Mouse (Mus musculus) kidney, adult 8-10 months (tissue): ENCODE measurements around the gene Hist1h2an.
"Not testable (repeated sequence)": the region's sequence is repeated elsewhere in the genome, so short reads cannot be mapped to it uniquely, and the experiment has no call there.

ENCODE experiments used
- DNase-seq, 2 experiments: peaks; one replicate each; pipeline ENCODE4 v3.0.0; 2022

The Hist1h2an gene

GRCm38 (mm10) chr13:21786899-21787629 is at the start of gene Hist1h2an, which contains the start of gene Hist1h2bp:
Gene Hist1h2an (minus strand): TSS chr13:21787218.
Gene Hist1h2bp (plus strand): TSS chr13:21787461.
- DNase-seq, result peak; percentile 71 to 84

- not testable (repeated sequence) for DNase-seq
These were observed 46.4 kb upstream of the Hist1h2an start, which contains the start of the genes Hist1h2ap and Hist1h2br for GRCm38 (mm10) chr13:21833461-21833860. Gene Hist1h2ap (minus strand): TSS chr13:21833507. Gene Hist1h2br (plus strand): TSS chr13:21833743.

GRCm38 (mm10) chr13:21831418-21832394 is 44.7 kb upstream of the Hist1h2an start, which contains the start of gene Hist1h4n:
Gene Hist1h4n (minus strand): TSS chr13:21832196.
- not testable (repeated sequence) for DNase-seq

DNA sequence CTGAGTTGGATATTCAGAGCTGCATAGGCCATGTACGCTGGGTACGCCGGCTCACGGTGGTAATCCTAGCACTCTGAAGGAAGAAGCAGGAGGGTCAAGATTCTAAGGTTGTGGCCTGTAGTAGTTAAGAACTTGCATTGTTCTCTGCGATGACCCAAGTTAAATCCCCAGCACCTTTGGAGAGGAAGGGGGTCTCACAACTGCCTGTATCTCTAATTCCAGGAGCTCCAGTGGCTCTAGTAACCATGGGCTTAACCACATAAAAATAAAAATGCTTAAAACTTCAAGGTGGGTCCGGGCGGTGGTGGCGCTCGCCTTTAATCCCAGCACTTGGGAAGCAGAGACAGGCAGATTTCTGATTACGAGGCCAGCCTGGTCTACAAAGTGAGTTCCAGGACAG is 43.3 kb upstream of the Hist1h2an start:
- no peak for DNase-seq

GRCm38 (mm10) chr13:21828511-21828910 is 41.5 kb upstream of the Hist1h2an start:
- no peak for DNase-seq

DNA sequence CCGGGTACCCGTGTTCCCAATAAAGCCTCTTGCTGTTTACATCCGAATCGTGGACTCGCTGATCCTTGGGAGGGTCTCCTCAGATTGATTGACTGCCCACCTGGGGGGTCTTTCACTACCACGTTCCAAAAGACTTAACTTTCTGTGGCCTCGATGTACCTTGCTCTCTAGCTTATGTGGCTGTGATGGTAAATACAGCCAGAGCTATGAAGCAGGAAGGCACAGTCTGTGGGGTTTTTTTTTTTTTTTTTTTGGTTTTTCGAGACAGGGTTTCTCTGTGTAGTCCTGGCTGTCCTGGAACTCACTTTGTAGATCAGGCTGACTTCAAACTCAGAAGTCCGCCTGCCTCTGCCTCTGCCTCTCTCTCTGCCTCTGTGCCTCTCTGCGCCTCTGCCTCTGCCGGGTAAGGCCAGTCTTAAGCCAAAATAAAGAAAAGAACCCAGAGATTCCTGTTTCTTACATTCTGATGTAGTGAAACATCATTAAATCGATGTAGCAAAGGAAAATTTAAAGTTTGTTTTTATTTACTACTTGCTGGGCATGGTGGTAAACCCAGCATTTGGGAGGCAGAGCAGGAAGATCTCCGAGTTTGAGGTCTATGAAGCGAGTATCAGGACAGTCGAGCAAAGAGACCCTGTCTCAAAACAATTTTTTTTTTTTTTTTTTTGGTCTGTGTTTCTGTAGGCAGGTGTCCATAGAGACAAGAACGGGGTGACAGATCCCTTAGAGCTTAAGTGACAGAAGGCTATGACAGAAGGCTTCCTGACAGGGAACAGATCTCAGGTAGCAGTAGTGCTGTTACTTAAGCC is 33.3 kb upstream of the Hist1h2an start:
- DNase-seq, result not testable (repeated sequence)

GRCm38 (mm10) chr13:21812092-21812491 is 25.1 kb upstream of the Hist1h2an start:
- not testable (repeated sequence) for DNase-seq

DNA sequence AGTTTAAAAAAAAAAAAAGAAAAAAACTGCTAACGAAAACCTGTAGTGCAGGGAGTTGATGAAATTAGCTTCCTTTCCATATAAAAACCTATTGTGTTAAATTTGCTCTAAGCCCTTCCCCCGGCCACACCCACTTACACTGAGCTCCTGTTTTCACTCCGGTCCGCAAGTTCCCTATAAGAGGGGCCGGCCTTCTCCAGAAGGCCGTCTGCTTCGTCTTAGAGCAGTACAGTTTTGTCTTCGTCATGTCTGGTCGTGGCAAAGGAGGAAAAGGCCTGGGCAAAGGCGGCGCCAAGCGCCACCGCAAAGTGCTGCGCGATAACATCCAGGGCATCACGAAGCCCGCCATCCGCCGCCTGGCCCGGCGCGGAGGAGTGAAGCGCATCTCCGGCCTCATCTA is 24.5 kb upstream of the Hist1h2an start, which contains the start of gene Hist1h4m:
TSS of gene Hist1h4m (plus strand) at position 208 of the 400 bp plus-strand sequence.
- DNase-seq, result peak in 1 of 2 experiments; percentile 4

GRCm38 (mm10) chr13:21811074-21811473 is 24.1 kb upstream of the Hist1h2an start:
- not testable (repeated sequence) for DNase-seq

DNA sequence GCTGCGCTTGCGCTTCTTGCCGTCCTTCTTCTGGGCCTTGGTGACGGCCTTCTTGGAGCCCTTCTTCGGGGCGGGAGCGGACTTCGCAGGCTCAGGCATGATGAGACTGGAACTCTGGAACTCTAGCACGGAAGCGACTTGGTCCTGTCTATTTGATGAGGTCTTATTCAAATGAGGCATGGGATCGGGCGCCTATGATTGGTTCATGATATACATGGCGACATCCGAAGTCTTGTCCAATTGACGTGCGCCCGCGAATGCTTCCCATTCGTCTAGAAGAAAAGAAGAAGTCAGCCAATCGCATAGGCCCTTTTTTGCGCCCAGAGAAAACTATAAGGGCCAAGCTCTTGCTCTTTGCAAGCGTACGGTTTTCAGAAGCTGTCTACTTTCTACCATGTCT is 23.1 kb upstream of the Hist1h2an start, which contains the start of the genes Hist1h2bq and Hist1h2ao:
TSS of gene Hist1h2bq (minus strand) at position 125 of the 400 bp plus-strand sequence.
TSS of gene Hist1h2ao (plus strand) at position 393 of the 400 bp plus-strand sequence.
- DNase-seq, result not testable (repeated sequence)

GRCm38 (mm10) chr13:21803058-21803457 is 16.0 kb upstream of the Hist1h2an start:
- not testable (repeated sequence) for DNase-seq

- not testable (repeated sequence) for DNase-seq
These were observed 10.1 kb upstream of the Hist1h2an start for GRCm38 (mm10) chr13:21797163-21797562.

- DNase-seq, result no peak
These were observed 8.6 kb upstream of the Hist1h2an start for GRCm38 (mm10) chr13:21795584-21795983.

DNA sequence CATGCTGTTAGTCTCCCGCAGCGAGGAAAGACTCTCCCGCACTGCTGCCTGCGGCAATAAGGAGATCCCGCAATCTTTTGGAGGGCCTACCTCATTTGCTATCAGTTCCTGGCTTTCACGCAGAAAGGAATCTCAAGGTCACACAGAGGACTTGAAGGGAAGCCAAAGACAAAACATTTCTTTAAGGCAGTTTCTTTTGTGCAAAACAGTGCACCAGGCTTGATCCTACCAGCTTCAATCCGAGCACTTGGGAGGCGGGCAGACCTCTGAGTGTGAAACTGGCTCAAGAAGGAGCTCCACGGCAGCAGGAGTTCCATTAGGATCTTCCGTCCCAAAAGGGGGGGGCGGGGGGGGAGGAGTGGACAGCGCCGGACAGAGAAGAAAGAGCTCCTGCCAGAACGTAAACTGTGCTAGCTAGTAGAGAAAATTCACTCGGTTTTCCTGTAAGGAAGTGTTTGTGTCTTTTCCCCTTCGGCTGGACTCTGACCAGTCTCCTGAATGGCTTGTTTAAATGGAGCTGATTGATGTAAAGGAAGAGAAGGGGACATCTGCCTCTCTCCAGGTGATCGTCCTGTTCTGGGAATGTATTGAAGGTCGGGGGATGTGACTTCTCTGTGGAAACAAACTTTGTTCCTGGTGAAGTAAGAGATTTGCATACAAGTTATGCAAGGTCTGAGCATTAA is 3.7 kb upstream of the Hist1h2an start:
- DNase-seq, result no peak

DNA sequence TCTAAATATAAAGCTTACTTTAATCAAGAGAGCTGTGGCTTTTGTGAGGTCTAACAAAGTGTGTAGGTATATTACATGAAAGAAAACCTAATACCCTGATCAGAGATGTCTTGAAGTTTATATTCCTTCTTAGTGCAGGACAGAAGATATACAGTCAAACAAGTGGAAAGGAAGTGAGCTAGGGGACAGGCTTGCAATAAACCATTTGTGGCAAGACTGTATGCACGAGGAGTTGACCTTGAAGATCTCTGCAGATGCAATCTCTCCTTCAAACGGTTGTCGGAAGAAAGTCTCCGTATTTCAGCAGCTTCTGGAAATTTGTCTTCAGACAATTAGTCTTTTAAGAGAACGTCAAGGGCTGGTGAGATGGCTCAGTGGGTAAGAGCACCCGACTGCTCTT is 2.9 kb upstream of the Hist1h2an start:
- no peak for DNase-seq

DNA sequence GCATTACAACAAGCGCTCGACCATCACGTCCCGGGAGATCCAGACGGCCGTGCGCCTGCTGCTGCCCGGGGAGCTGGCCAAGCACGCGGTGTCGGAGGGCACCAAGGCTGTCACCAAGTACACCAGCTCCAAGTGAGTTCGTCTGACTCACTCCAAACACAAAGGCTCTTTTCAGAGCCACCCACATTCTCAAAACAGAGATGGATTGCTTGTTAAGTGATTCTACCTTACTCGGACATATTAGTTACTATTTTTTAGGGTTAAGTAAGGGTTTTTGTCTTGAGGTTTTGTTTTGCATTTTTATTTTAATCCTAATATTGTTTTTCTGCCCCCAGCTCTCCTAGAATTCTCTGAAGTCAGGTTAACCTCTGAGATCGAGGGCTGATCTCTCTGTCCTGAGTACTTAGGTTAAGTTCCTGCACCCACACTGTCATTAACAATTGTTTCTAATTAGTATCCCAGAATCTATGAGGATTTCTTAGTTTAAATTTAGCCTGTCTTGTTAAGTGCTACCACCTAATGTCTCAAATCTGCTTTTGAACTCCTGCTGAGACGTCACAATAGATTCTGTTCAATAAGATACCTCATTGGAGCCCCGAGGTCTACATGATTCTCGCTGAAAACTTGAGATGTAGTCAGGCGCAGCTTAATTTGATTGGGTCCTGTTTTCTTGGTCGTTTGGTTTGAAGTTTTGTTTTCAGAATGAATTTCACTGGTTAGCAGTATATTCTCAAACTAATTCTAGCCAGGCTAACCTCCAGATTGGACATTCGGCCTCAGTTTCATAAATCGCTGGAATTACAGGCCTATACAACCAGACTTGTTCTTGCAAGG is 959 bp upstream of the Hist1h2an start:
- DNase-seq, result no peak

GRCm38 (mm10) chr13:21786189-21786898 is 674 bp downstream of the Hist1h2an start:
- no peak for DNase-seq

GRCm38 (mm10) chr13:21784311-21784710 is 2.7 kb downstream of the Hist1h2an start:
- DNase-seq, result no peak

DNA sequence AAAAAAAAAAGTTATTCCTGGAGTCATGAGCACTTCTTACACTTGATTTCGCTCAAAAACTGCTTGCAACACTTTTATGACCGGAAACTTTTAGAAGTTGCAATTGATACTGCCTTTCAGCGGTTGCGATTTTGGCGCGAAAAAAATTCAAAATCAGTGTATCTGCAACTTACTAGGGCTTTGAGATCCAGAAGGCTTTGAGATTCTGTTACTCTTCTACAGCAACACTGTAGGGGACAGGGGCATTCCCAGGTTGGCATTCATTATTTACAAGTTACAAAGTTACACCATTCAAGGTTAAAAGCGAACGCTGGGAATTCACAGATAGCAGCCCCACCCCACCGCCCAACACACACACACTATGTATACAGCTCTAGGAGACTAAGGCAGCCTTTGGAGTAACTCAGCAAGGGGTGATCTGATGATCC is 3.3 kb downstream of the Hist1h2an start:
- DNase-seq, result no peak

DNA sequence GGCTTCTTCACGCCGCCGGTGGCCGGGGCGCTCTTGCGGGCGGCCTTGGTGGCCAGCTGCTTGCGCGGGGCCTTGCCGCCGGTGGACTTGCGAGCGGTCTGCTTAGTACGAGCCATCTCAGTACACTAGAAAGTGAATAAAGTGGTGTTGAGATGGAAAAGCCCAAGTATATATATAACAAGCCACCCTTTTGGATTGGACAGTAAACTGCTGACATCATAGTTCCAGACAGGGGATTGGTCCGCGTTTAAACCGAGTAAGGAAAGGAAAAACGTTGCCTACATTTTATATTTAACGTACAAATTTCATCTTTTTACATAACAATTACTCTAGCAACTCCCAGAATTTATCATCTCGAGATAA is 3.8 kb downstream of the Hist1h2an start, which contains the start of gene Hist1h3i:
TSS of gene Hist1h3i (minus strand) at position 116 of the 363 bp plus-strand sequence.
- DNase-seq, result peak; percentile 8 to 21
